22 mouse cellular contexts compared by ENCODE assay signal in the genomic region with DNA sequence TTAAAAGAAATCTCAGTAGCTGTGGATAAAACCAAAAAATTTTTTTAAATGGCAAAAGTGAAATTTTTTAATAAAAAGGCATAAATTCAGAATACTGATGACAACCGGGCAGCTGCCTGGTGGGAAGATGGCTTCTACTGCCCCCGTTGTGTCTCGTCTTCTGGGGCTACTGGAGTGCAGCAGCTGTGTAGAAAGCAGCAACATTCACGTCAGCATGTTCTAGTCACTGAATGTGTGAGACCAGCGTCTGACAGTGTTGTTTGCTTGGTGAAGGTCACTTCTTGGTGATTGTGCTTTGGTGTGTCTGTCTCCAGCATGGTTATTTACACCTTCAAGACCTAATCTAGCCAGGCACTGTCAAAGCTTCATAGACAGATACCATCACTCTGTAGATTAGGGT. TPM values are rescaled to one million over a fixed set of nuclear protein-coding genes. Genes with fewer than 3 reads are reported as not detected.
DNase-seq lines count a peak whose midpoint lies in the region; ATAC-seq and TF ChIP-seq lines count a peak whose summit lies in the region.
"Had no signal": no experiment of that assay in that cellular context is flagged by ENCODE, and none has a peak within 500 bp of the region (broad histone marks: within the 10 kb centered on the region; RNA-seq: fewer than 3 reads in every experiment).

No protein-coding gene starts in this region.

- H3K4me1 ChIP-seq in heart, embryonic 15.5 days (replicated peaks): peaks cover 29% of the 10 kb centered on the region
- H3K4me1 ChIP-seq in kidney, embryonic 15.5 days: peaks cover 44% of the 10 kb centered on the region
- H3K4me1 ChIP-seq in G1E (ENCODE audit: insufficient read depth, low read depth, low read length): peaks cover 43% of the 10 kb centered on the region

- 42% methylated on average over 5 of the region's 5 CpGs for WGBS in heart, embryonic 15.5 days
- 68% methylated on average over 5 of the region's 5 CpGs for WGBS in kidney, embryonic 15.5 days

- H3K4me2 ChIP-seq in heart, embryonic 15.5 days: no peak overlapping the region
- no peak overlapping the region for H3K4me2 ChIP-seq in kidney, embryonic 15.5 days
- H3K4me2 ChIP-seq: embryonic facial prominence, embryonic 15.5 days; neural tube, embryonic 13.5 days had no signal

- no peak for TF ChIP-seq CTCF in G1E (IDR thresholded peaks at IDR 0.05; ENCODE audit: low read depth, low read length)

- no peak overlapping the region for H3K4me3 ChIP-seq in heart, embryonic 15.5 days
- H3K4me3 ChIP-seq in kidney, embryonic 15.5 days (replicated peaks): no peak overlapping the region
- H3K4me3 ChIP-seq in G1E (ENCODE audit: low read depth, low read length): peak overlapping the region; percentile 24; the same call in 1 of the 2 replicates
- H3K4me3 ChIP-seq: embryonic facial prominence, embryonic 15.5 days; left cerebral cortex, adult 2 months; megakaryocyte, embryonic 14.5 days; neural tube, embryonic 13.5 days had no signal

- H3K27me3 ChIP-seq in heart, embryonic 15.5 days: no peaks in the 10 kb centered on the region
- H3K27me3 ChIP-seq in kidney, embryonic 15.5 days: no peaks in the 10 kb centered on the region
- no peaks in the 10 kb centered on the region for H3K27me3 ChIP-seq in G1E (ENCODE audit: insufficient read depth, low read length)
- H3K27me3 ChIP-seq: embryonic facial prominence, embryonic 15.5 days; megakaryocyte, embryonic 14.5 days; neural tube, embryonic 13.5 days had no signal

- no peak for ATAC-seq in heart, embryonic 15.5 days (replicated peaks; ENCODE audit: insufficient number of reproducible peaks, insufficient read depth, low FRiP score, low read depth)
- no peak for ATAC-seq in kidney, embryonic 15.5 days (replicated peaks; ENCODE audit: low FRiP score)
- no peak for ATAC-seq in G1E (ENCODE audit: extremely low read depth, insufficient number of reproducible peaks, low FRiP score, poor library complexity, severe bottlenecking)
- ATAC-seq: activated CD4-positive, CD25-positive, alpha-beta regulatory T cell, adult 4 months; forebrain, embryonic 16.5 days had no signal

- no peak for DNase-seq in heart, adult 8-10 months (ENCODE audit: low spot score)
- DNase-seq in kidney, postnatal 14 days: no peak
- DNase-seq in G1E (ENCODE audit: low spot score): peak; percentile 12
- peak; percentile 9 for DNase-seq in MN1 (ENCODE audit: low spot score)
- no peak for DNase-seq in embryo, embryonic 9.5 days (ENCODE audit: extremely low spot score)
- DNase-seq: adrenal gland, postnatal 25 days; cerebellum, adult 11-12 months; cerebellum, postnatal 14 days; embryo, embryonic 11 days; kidney, postnatal 36 days; left cerebral cortex, postnatal 4 days; lung, adult 18-20 months; lung, postnatal 14 days; thymus, postnatal 14 days had no signal

- no peak overlapping the region for H3K9ac ChIP-seq in heart, embryonic 15.5 days
- H3K9ac ChIP-seq in kidney, embryonic 15.5 days: no peak overlapping the region
- H3K9ac ChIP-seq: embryonic facial prominence, embryonic 15.5 days had no signal

- H3K9me3 ChIP-seq in heart, embryonic 15.5 days (replicated peaks): no peaks in the 10 kb centered on the region
- H3K9me3 ChIP-seq in kidney, embryonic 15.5 days (replicated peaks): no peaks in the 10 kb centered on the region
- H3K9me3 ChIP-seq in G1E (replicated peaks): no peaks in the 10 kb centered on the region
- H3K9me3 ChIP-seq: embryonic facial prominence, embryonic 15.5 days; megakaryocyte, embryonic 14.5 days; neural tube, embryonic 13.5 days had no signal

- H3K27ac ChIP-seq in heart, embryonic 15.5 days: peak overlapping the region; percentile 50
- H3K27ac ChIP-seq in kidney, embryonic 15.5 days: peak overlapping the region; percentile 89; the same call in 1 of the 2 replicates
- H3K27ac ChIP-seq: left cerebral cortex, adult 2 months; neural tube, embryonic 13.5 days had no signal

- no peaks in the 10 kb centered on the region for H3K36me3 ChIP-seq in heart, embryonic 15.5 days
- no peaks in the 10 kb centered on the region for H3K36me3 ChIP-seq in kidney, embryonic 15.5 days
- H3K36me3 ChIP-seq in G1E (replicated peaks): peaks cover 26% of the 10 kb centered on the region
- H3K36me3 ChIP-seq: embryonic facial prominence, embryonic 15.5 days; neural tube, embryonic 13.5 days had no signal

RNA-seq across cellular contexts. Expression of a gene that starts 56.3 kb away (rescaled TPM):
- polyA plus RNA-seq in heart, embryonic 15.5 days (2015; fragmentation: Nextera tagmentation; extraction: Ambion mirVana): 3.3 and 4.7 TPM in 2 replicates
- under 1 TPM; 0.71 to 0.95 (median 0.78) TPM for total RNA-seq in heart, adult 8-10 months (2022)
- polyA plus RNA-seq in kidney, embryonic 15.5 days (2015; fragmentation: Nextera tagmentation; extraction: Ambion mirVana): 7.8 and 8.2 TPM in 2 replicates
- total RNA-seq in G1E (2014; fragmentation: Nextera tagmentation): 45.5 and 47.7 TPM in 2 replicates
- 19.4 and 22.0 TPM in 2 replicates for total RNA-seq in G1E (2017)
- polyA plus RNA-seq in G1E (2012): 1.2 and 1.6 TPM in 2 replicates

RNA-seq across cellular contexts. Expression of a gene that starts 57.3 kb away (rescaled TPM):
- polyA plus RNA-seq in heart, embryonic 15.5 days (2015; fragmentation: Nextera tagmentation; extraction: Ambion mirVana): 8.1 and 9.9 TPM in 2 replicates
- total RNA-seq in heart, adult 8-10 months (2022): 10 to 100 TPM; 13.2 to 17.8 (median 16.8) TPM
- 14.4 and 15.4 TPM in 2 replicates for polyA plus RNA-seq in kidney, embryonic 15.5 days (2015; fragmentation: Nextera tagmentation; extraction: Ambion mirVana)
- total RNA-seq in G1E (2014; fragmentation: Nextera tagmentation) (79.0 and 93.5 TPM in 2 replicates), G1E (2017) (45.6 and 52.3 TPM in 2 replicates)
- 5.7 and 9.6 TPM in 2 replicates for polyA plus RNA-seq in G1E (2012)

Comparison
In these comparisons a context has a peak if more than half of its experiments do, and no peak if none do; other contexts are left out.
1. DNase-seq: peak in G1E (single experiment) and MN1 (single experiment); none in heart, adult 8-10 months (single experiment), kidney, postnatal 14 days (single experiment) and embryo, embryonic 9.5 days (single experiment).